Mouse (Mus musculus) liver, embryonic 11.5 days (tissue): ENCODE data around the gene Htr1b. TPM values are rescaled to one million over a fixed set of nuclear protein-coding genes. Genes with fewer than 3 reads are reported as not detected.

Experiments used
- ATAC-seq: fragments of 200-750 bp; cut with Nextera tagmentation; replicated peaks from 2 replicates; pipeline ENCODE4 v1.8.0; 2017; ENCODE audit warnings: moderate number of reproducible peaks, mild to moderate bottlenecking, moderate TSS enrichment, moderate library complexity; ENCODE audit not compliant: low FRiP score
- DNase-seq: peaks from one replicate; pipeline ENCODE4 v3.0.0-alpha.2; 2017; ENCODE audit warnings: low spot score
- H3K27ac ChIP-seq: fragments of 300-500 bp; sonication (generic); 2 replicates; pipeline ENCODE4 v1.5.1; 2014; ENCODE audit warnings: mild to moderate bottlenecking, low read depth, low read length, control low read depth
- H3K27me3 ChIP-seq: fragments of 300-500 bp; sonication (generic); replicated peaks from 2 replicates; pipeline ENCODE4 v1.6.1; 2014; ENCODE audit warnings: low read length, mixed read lengths; ENCODE audit not compliant: control insufficient read depth, insufficient read depth
- H3K36me3 ChIP-seq: fragments of 300-500 bp; sonication (generic); 2 replicates; pipeline ENCODE4 v1.6.1; 2014; ENCODE audit warnings: mild to moderate bottlenecking, low read length, moderate library complexity, mixed read lengths; ENCODE audit not compliant: control insufficient read depth, insufficient read depth
- H3K4me1 ChIP-seq: fragments of 300-500 bp; sonication (generic); replicated peaks from 2 replicates; pipeline ENCODE4 v1.6.1; 2014; ENCODE audit warnings: low read length, mixed read lengths; ENCODE audit not compliant: control insufficient read depth, insufficient read depth
- H3K4me2 ChIP-seq: fragments of 300-500 bp; sonication (generic); 2 replicates; pipeline ENCODE4 v1.6.1; 2014; ENCODE audit warnings: mild to moderate bottlenecking, control low read depth, moderate library complexity
- H3K4me3 ChIP-seq: fragments of 300-500 bp; sonication (generic); 2 replicates; pipeline ENCODE4 v1.5.1; 2014; ENCODE audit warnings: low read depth, low read length, control low read depth
- H3K9ac ChIP-seq: fragments of 300-500 bp; sonication (generic); 2 replicates; pipeline ENCODE4 v1.6.1; 2014; ENCODE audit warnings: low read depth, low read length, control low read depth
- H3K9me3 ChIP-seq: fragments of 300-500 bp; sonication (generic); 2 replicates; pipeline ENCODE4 v1.6.1; 2016; ENCODE audit warnings: low read length, inconsistent platforms, mixed read lengths; ENCODE audit not compliant: control insufficient read depth
- WGBS: fragments of 180-500 bp; shearing (Covaris S2); extraction: QIAGEN DNeasy Blood & Tissue Kit; methylation state at CpG from one replicate; pipeline ENCODE4 v1.1.7; 2014; 5-methylcytosine and 5-hydroxymethylcytosine counted together
- polyA plus RNA-seq: library from polyadenylated mRNA; unstranded; fragments of >200 nt; fragmentation: Nextera tagmentation; extraction: Ambion mirVana; gene quantifications from 2 replicates; pipeline ENCODE4 v1.2.1, GENCODE M21; 2014

Htr1b gene
- polyA plus RNA-seq, 1 experiment from 2014 or later, result 0.29 TPM

DNA sequence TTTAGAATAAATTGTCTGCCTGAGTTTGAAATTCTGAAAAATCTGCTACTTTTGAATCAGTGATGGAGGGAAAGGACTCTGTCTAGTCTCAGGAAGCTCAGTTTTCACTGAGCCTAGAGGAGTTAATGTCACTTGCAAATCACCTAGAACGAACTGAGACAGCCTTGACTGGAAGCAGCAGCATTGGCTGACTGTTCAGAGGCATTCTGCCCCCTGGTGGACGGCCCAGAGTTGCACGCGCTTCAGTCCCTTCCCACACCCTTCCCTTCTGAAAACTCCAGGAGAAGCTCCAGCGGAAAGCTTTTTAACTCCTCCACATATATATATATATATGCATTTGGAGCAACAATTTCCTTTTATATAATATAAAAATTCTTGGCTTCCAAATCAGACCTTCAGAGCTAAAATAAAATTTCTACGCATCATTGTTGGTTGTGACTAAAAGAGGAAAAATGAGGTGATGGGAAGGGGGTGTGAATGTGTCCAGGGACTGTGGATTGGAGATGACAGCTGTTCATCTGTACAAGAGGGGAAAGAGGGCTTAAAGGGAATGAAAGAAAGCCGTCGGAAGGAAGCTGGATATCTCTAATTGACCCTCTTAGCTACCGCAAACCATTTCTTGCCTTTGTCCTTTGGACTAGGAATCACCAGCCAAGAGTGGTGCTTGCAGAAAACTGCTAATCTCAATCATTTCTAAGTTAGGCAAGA is 6.6 kb downstream of the Htr1b start:
- DNase-seq (peak; percentile 55), ATAC-seq (no peak; the same call in 1 of the 2 replicates)
- Histone ChIP-seq H3K4me1 (no peaks in the 10 kb centered on the region), H3K9me3 (no peaks in the 10 kb centered on the region), H3K27ac (no peak overlapping the region), H3K27me3 (peaks cover 10% of the 10 kb centered on the region), H3K4me2 (no peak overlapping the region), H3K9ac (no peak overlapping the region), H3K4me3 (no peak overlapping the region), H3K36me3 (no peaks in the 10 kb centered on the region)
- 33% methylated on average over 9 of the region's 9 CpGs for WGBS

DNA sequence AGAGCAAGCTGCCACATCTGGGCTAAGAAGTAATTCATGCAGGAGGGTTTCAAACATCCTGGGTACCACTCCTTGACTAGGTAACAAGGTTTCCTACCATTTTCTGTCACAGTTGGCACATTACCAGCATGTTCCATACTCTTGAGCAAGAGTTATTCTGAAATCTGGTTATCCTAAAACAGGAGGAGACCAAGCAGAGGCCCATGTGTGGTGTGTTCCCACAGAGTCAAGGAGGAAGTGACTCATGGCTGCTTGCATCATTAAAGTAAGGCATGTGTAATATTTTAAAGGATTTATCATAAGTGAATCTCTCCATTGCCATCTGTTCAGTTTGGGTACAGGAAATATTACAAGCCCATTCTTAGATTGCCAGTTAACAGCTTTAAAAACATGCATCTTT is 7.7 kb downstream of the Htr1b start:
- Histone ChIP-seq H3K27me3 (no peaks in the 10 kb centered on the region; the same call in 1 of the 2 replicates), H3K9me3 (no peaks in the 10 kb centered on the region), H3K9ac (no peak overlapping the region), H3K27ac (no peak overlapping the region), H3K4me1 (no peaks in the 10 kb centered on the region), H3K36me3 (no peaks in the 10 kb centered on the region), H3K4me2 (no peak overlapping the region), H3K4me3 (no peak overlapping the region)
- ATAC-seq (no peak), DNase-seq (no peak)

DNA sequence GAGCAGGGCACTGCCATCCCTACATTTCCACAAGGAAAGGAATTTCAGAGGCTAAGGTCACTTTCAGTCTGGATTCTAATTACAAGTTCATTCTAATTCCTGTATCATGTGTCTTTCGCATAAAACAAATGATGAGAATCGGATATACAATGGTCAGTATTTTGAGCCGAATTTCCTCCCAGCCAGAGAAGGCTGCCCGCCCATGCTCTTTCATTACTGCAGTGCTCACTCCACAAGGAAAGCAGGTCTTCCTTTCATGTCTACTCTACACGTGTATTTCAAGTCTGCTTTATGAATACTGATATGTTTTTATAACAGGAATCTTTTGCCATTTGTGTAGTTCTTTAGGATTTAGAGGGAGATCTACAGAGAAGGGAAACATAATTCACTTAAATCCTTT is 10.8 kb downstream of the Htr1b start:
- H3K36me3 ChIP-seq, result no peaks in the 10 kb centered on the region
- H3K4me3 ChIP-seq, result no peak overlapping the region
- no peak overlapping the region for H3K4me2 ChIP-seq
- ATAC-seq (no peak), DNase-seq (no peak)
- no peak overlapping the region for H3K27ac ChIP-seq
- 69% methylated on average over 5 of the region's 5 CpGs for WGBS
- H3K4me1 ChIP-seq, result no peaks in the 10 kb centered on the region
- no peak overlapping the region for H3K9ac ChIP-seq
- no peaks in the 10 kb centered on the region; the same call in 1 of the 2 replicates for H3K27me3 ChIP-seq
- no peaks in the 10 kb centered on the region for H3K9me3 ChIP-seq

DNA sequence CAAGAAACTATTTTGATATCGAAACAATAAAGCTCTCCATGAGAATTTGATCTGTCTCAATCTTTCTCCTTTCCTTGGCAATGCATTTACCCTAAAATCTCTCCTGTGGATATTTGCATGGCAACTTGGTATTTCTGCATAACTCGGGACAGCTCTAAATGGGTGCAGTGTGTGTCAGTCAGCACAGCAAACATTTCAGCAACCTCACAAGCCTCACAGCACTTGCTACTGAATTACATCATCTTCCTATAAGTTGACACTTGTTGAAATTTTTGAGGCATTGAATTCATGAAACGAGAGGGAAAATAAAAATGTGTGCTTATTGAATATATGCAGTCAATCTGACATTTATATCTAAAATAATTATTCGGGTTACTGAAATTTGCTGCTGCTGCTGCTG is 22.6 kb downstream of the Htr1b start:
- ATAC-seq (no peak), DNase-seq (no peak)
- Histone ChIP-seq H3K4me2 (no peak overlapping the region), H3K9ac (no peak overlapping the region), H3K36me3 (no peaks in the 10 kb centered on the region), H3K27ac (no peak overlapping the region), H3K4me3 (no peak overlapping the region), H3K27me3 (no peaks in the 10 kb centered on the region), H3K4me1 (no peaks in the 10 kb centered on the region), H3K9me3 (no peaks in the 10 kb centered on the region)
- 77% methylated on average over 4 of the region's 4 CpGs for whole genome bisulfite sequencing

Other genes starting within 250 kb of the Htr1b start
- 0.16 and 0.27 TPM in 2 replicates for gene Mei4, start 229.8 kb upstream of the Htr1b start, polyA plus RNA-seq